Mouse (Mus musculus): Measurements from ENCODE around the gene Reg3a. TPM values are rescaled to one million over a fixed set of nuclear protein-coding genes. Genes with fewer than 3 reads are reported as not detected.

Reg3a gene
- 0.13 and 0.14 TPM in 2 replicates for polyA plus RNA-seq (2012; rRNA removed)

DNA sequence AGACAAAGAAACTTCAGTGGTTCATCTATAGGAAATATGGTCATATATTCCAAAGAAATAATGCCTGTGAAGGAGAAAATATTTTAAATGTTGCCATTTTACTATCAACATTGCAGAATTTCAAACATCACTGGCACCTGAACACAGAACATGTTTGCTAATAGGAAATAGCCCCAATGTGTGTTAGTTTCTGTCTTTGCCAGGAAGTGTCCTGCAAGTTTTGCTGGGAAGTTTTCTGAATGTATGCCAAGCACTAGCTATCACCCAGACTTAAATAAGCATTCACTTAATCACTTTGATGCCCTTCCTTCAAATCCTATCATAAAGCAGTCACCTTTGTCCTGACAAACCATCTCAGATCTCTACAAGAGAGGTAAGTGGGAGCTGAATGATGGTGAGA lies at the start of gene Reg3a:
Reg3a (plus strand) TSS at position 301 of the 400 bp plus-strand sequence.
- H3K36me3 ChIP-seq (ENCODE audit: control insufficient read depth, insufficient read depth, low read length): no peaks in the 10 kb centered on the region
- H3K27ac ChIP-seq (ENCODE audit: control insufficient read depth, insufficient read depth, low read depth, low read length): no peak within 1 kb of the TSS
- TF ChIP-seq CTCF (IDR thresholded peaks at IDR 0.05; ENCODE audit: control insufficient read depth, insufficient read depth, insufficient replicate concordance, low read depth, low read length) (no peak), POLR2A (IDR thresholded peaks at IDR 0.05; ENCODE audit: control insufficient read depth, low read depth, low read length) (no peak)
- H3K4me3 ChIP-seq (ENCODE audit: control insufficient read depth, low read depth, low read length): no peak within 1 kb of the TSS
- H3K4me1 ChIP-seq (ENCODE audit: control insufficient read depth, insufficient read depth, low read length): no peaks in the 10 kb centered on the region
- H3K27me3 ChIP-seq (ENCODE audit: control insufficient read depth, insufficient read depth, low read length): no peaks in the 10 kb centered on the region

DNA sequence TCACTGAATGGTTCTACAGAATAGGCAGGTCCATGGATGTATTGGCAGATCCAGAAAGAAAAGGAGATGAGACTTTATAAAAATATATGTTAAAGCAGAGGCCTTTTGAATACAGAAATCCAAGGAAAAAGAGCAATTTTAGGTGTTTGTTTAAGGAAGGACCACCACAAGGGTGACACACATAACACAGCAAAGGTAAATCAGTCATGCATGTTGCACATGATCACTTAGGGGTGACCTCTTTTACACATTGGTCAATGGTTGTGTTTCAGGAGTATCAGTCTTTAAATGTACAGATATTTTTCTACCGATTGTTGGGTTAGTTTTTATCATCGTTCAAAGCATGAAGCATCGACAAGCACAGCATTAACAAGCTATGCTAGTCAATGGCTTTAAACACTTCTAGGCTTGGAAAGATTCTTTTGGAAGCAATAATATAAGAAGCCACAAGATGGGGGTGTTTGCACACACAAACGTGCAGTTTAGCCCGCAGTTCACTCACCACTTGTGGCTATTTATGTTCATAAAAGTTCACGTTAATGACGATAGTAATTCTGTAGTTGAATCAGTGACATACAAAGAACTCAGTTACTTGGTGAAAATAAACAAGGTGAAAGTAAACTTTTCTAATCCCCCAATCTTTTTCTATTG lies 48.5 kb upstream of the Reg3a start:
- no peak for TF ChIP-seq POLR2A (IDR thresholded peaks at IDR 0.05; ENCODE audit: control insufficient read depth, low read depth, low read length)
- no peak for TF ChIP-seq CTCF (IDR thresholded peaks at IDR 0.05; ENCODE audit: control insufficient read depth, insufficient read depth, insufficient replicate concordance, low read depth, low read length)
- H3K27me3 ChIP-seq (ENCODE audit: control insufficient read depth, insufficient read depth, low read length): no peaks in the 10 kb centered on the region
- H3K36me3 ChIP-seq (ENCODE audit: control insufficient read depth, insufficient read depth, low read length): no peaks in the 10 kb centered on the region
- H3K4me3 ChIP-seq (ENCODE audit: control insufficient read depth, low read depth, low read length): no peak overlapping the region
- H3K4me1 ChIP-seq (ENCODE audit: control insufficient read depth, insufficient read depth, low read length): no peaks in the 10 kb centered on the region
- H3K27ac ChIP-seq (ENCODE audit: control insufficient read depth, insufficient read depth, low read depth, low read length): no peak overlapping the region

- H3K36me3 ChIP-seq (ENCODE audit: control insufficient read depth, insufficient read depth, low read length): no peaks in the 10 kb centered on the region
- no peak overlapping the region for H3K4me3 ChIP-seq (ENCODE audit: control insufficient read depth, low read depth, low read length)
- H3K27me3 ChIP-seq (ENCODE audit: control insufficient read depth, insufficient read depth, low read length): no peaks in the 10 kb centered on the region
- H3K27ac ChIP-seq (ENCODE audit: control insufficient read depth, insufficient read depth, low read depth, low read length): no peak overlapping the region
- TF ChIP-seq POLR2A (IDR thresholded peaks at IDR 0.05; ENCODE audit: control insufficient read depth, low read depth, low read length): no peak
- no peak for TF ChIP-seq CTCF (IDR thresholded peaks at IDR 0.05; ENCODE audit: control insufficient read depth, insufficient read depth, insufficient replicate concordance, low read depth, low read length)
- no peaks in the 10 kb centered on the region for H3K4me1 ChIP-seq (ENCODE audit: control insufficient read depth, insufficient read depth, low read length)
These were observed 40.2 kb upstream of the Reg3a start for GRCm38 (mm10) chr6:78340296-78340695.

DNA sequence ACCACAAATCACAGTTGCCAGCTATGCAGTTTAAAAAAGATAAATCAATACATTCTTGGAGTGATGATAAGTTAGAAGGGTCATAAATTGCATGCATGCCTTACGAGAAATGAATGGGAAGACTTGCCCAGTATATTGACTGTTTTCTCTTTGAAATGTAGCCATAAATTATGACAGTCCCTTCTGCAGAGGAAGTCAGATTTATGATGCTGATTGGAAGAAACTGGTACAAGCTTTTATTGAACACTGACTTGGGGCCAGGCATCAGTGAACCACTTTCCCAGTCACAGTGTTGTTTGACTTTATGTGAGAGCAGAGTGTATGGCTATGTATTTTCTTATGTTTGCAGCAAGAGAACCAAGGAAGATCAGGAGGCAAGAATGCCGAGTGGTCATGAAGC lies 38.8 kb upstream of the Reg3a start:
- Histone ChIP-seq H3K36me3 (ENCODE audit: control insufficient read depth, insufficient read depth, low read length) (no peaks in the 10 kb centered on the region), H3K4me3 (ENCODE audit: control insufficient read depth, low read depth, low read length) (no peak overlapping the region), H3K27ac (ENCODE audit: control insufficient read depth, insufficient read depth, low read depth, low read length) (no peak overlapping the region), H3K27me3 (ENCODE audit: control insufficient read depth, insufficient read depth, low read length) (no peaks in the 10 kb centered on the region), H3K4me1 (ENCODE audit: control insufficient read depth, insufficient read depth, low read length) (no peaks in the 10 kb centered on the region)
- TF ChIP-seq CTCF (IDR thresholded peaks at IDR 0.05; ENCODE audit: control insufficient read depth, insufficient read depth, insufficient replicate concordance, low read depth, low read length) (no peak), POLR2A (IDR thresholded peaks at IDR 0.05; ENCODE audit: control insufficient read depth, low read depth, low read length) (no peak)

DNA sequence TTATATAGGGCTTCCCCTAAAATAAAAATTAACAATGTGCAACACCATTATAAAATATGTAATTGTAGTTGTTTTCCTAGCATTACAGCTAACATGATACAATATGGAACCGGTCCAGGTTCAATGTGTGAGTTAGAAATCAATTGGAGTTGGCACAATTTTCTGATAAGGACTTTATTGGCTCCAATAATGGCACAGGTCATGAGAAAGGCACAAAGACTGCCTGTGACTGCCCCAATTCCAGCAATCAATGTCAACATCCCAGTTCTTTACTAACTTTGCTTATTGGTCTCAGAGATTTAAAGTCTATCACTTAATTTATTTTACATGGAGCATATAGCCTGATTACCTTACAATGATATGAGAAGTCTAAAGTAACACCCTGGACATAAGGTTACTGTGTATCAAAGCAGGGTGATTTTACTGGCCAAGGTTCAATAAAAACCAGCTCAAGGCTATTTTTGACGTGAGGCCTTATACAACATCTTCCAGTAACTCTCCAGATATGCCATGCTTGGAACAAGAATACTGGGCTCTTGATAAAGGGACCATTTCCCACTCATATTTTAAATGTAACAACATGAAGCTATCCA lies 18.4 kb upstream of the Reg3a start:
- Histone ChIP-seq H3K4me1 (ENCODE audit: control insufficient read depth, insufficient read depth, low read length) (no peaks in the 10 kb centered on the region), H3K27ac (ENCODE audit: control insufficient read depth, insufficient read depth, low read depth, low read length) (no peak overlapping the region), H3K4me3 (ENCODE audit: control insufficient read depth, low read depth, low read length) (no peak overlapping the region), H3K36me3 (ENCODE audit: control insufficient read depth, insufficient read depth, low read length) (no peaks in the 10 kb centered on the region), H3K27me3 (ENCODE audit: control insufficient read depth, insufficient read depth, low read length) (no peaks in the 10 kb centered on the region)
- TF ChIP-seq CTCF (IDR thresholded peaks at IDR 0.05; ENCODE audit: control insufficient read depth, insufficient read depth, insufficient replicate concordance, low read depth, low read length) (no peak), POLR2A (IDR thresholded peaks at IDR 0.05; ENCODE audit: control insufficient read depth, low read depth, low read length) (no peak)

DNA sequence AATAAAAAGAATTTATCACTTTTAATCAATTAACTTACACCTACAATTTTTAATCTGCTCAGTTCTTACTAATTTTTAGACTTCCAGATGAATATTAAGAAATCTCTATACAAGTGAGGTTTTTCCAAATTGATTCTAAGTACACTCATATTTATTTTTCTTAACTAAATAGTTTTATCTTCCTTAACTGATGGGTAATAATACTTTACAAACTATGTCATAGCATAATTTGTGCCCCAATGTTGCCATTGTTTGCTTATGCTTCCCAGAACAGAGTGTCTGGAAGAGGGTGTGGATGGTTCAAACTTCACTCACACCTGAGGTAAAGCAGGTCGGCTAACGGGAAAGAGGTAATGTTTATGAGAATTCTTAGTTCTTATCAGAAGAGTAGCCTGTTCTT lies 10.2 kb upstream of the Reg3a start, which contains the start of gene Reg3b:
Reg3b (plus strand) TSS at position 301 of the 400 bp plus-strand sequence.
- no peaks in the 10 kb centered on the region for H3K36me3 ChIP-seq (ENCODE audit: control insufficient read depth, insufficient read depth, low read length)
- H3K27me3 ChIP-seq (ENCODE audit: control insufficient read depth, insufficient read depth, low read length): no peaks in the 10 kb centered on the region
- H3K27ac ChIP-seq (ENCODE audit: control insufficient read depth, insufficient read depth, low read depth, low read length): no peak within 1 kb of the TSS
- TF ChIP-seq POLR2A (IDR thresholded peaks at IDR 0.05; ENCODE audit: control insufficient read depth, low read depth, low read length) (no peak), CTCF (IDR thresholded peaks at IDR 0.05; ENCODE audit: control insufficient read depth, insufficient read depth, insufficient replicate concordance, low read depth, low read length) (no peak)
- H3K4me3 ChIP-seq (ENCODE audit: control insufficient read depth, low read depth, low read length): no peak within 1 kb of the TSS
- no peaks in the 10 kb centered on the region for H3K4me1 ChIP-seq (ENCODE audit: control insufficient read depth, insufficient read depth, low read length)

DNA sequence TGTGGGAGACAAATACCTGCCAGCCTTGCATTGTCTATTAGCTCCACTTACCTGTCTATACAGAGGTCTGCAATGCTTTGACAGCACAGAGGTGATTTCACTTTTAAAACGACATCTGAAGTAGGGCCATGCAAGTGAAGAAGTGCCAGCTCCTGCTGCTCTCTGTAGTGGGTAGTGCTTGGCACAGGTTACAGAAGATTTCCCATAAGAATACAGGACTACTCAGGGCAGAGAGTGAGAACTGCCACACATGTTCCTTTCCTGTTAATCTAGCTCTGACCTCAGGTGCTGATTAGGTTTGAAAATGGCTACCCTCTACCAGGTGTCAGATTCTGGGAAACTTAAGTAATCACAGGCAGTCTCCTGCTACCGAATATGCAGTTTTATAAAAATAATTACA lies 1.7 kb upstream of the Reg3a start, which contains the start of gene Reg3d:
Reg3d (minus strand) TSS at position 101 of the 400 bp plus-strand sequence.
- H3K36me3 ChIP-seq (ENCODE audit: control insufficient read depth, insufficient read depth, low read length): no peaks in the 10 kb centered on the region
- H3K27ac ChIP-seq (ENCODE audit: control insufficient read depth, insufficient read depth, low read depth, low read length): no peak within 1 kb of the TSS
- H3K27me3 ChIP-seq (ENCODE audit: control insufficient read depth, insufficient read depth, low read length): no peaks in the 10 kb centered on the region
- TF ChIP-seq CTCF (IDR thresholded peaks at IDR 0.05; ENCODE audit: control insufficient read depth, insufficient read depth, insufficient replicate concordance, low read depth, low read length) (no peak), POLR2A (IDR thresholded peaks at IDR 0.05; ENCODE audit: control insufficient read depth, low read depth, low read length) (no peak)
- no peak within 1 kb of the TSS for H3K4me3 ChIP-seq (ENCODE audit: control insufficient read depth, low read depth, low read length)
- H3K4me1 ChIP-seq (ENCODE audit: control insufficient read depth, insufficient read depth, low read length): no peaks in the 10 kb centered on the region

Data from testis, adult 2 months (tissue).